Mouse (Mus musculus) brown adipose tissue, adult 24 weeks (tissue): ENCODE measurements around the gene Klhl12. TPM values are rescaled to one million over a fixed set of nuclear protein-coding genes. Genes with fewer than 3 reads are reported as not detected.

Experiments used
- H3K27ac ChIP-seq: fragments of 200-500 bp; replicated peaks from 2 replicates; pipeline ENCODE4 v1.5.1; 2012; ENCODE audit warnings: low read depth, mild to moderate bottlenecking, low read length
- H3K4me1 ChIP-seq: fragments of 200-500 bp; 2 replicates; pipeline ENCODE4 v1.6.1; 2012; ENCODE audit warnings: low read length, mixed read lengths; ENCODE audit not compliant: control insufficient read depth, insufficient read depth, insufficient read length
- H3K4me3 ChIP-seq: fragments of 200-500 bp; 2 replicates; pipeline ENCODE4 v1.5.1; 2012; ENCODE audit warnings: low read depth, mild to moderate bottlenecking, low read length, moderate library complexity; ENCODE audit not compliant: insufficient read depth
- polyA plus RNA-seq: library from polyadenylated mRNA; stranded (reverse); fragments of >200 nt; gene quantifications from 2 replicates; pipeline ENCODE4 v1.2.4, GENCODE M21; 2012; ENCODE audit not compliant: missing spikeins, insufficient read depth, insufficient read length

The Klhl12 gene
- polyA plus RNA-seq, result 7.0 and 9.9 TPM in 2 replicates

- H3K4me1 ChIP-seq, result no peaks in the 10 kb centered on the region
- peak within 1 kb of the TSS; percentile 39 for H3K27ac ChIP-seq
- H3K4me3 ChIP-seq, result peak within 1 kb of the TSS; percentile 82
Observed at GRCm38 (mm10) chr1:134454904-134455824, at the start of gene Klhl12. Klhl12 (plus strand) TSS chr1:134455531.

- H3K4me3 ChIP-seq, result peak overlapping the region; percentile 72
- peaks cover 4% of the 10 kb centered on the region; the same call in 1 of the 2 replicates for H3K4me1 ChIP-seq
- H3K27ac ChIP-seq, result peak overlapping the region; percentile 55
Observed at GRCm38 (mm10) chr1:134406414-134406771, 48.9 kb upstream of the Klhl12 start.

- no peak overlapping the region for H3K27ac ChIP-seq
Observed at GRCm38 (mm10) chr1:134408080-134408479, 47.3 kb upstream of the Klhl12 start.

GRCm38 (mm10) chr1:134411706-134412629, 43.4 kb upstream of the Klhl12 start:
- H3K4me1 ChIP-seq, result peaks cover 10% of the 10 kb centered on the region
- no peak overlapping the region for H3K27ac ChIP-seq
- H3K4me3 ChIP-seq, result no peak overlapping the region

More at GRCm38 (mm10) chr1:134408080-134408479, 47.3 kb upstream of the Klhl12 start:
- Histone ChIP-seq H3K4me3 (no peak overlapping the region), H3K4me1 (peaks cover 4% of the 10 kb centered on the region; the same call in 1 of the 2 replicates)

- H3K27ac ChIP-seq, result 0 out of 2 replicates have a peak overlapping the region, but pooled peaks have one; percentile 23
- no peak overlapping the region for H3K4me3 ChIP-seq
- peaks cover 14% of the 10 kb centered on the region for H3K4me1 ChIP-seq
Observed at GRCm38 (mm10) chr1:134414038-134414437, 41.3 kb upstream of the Klhl12 start.

- peak overlapping the region; percentile 51 for H3K4me3 ChIP-seq
- peak overlapping the region; percentile 78 for H3K27ac ChIP-seq
- H3K4me1 ChIP-seq, result peaks cover 17% of the 10 kb centered on the region
Observed at GRCm38 (mm10) chr1:134414501-134415167, 40.7 kb upstream of the Klhl12 start.

GRCm38 (mm10) chr1:134415168-134415831, 40.0 kb upstream of the Klhl12 start, which contains the start of gene Adipor1:
Adipor1 (plus strand) TSS chr1:134415378.
- peaks cover 24% of the 10 kb centered on the region for H3K4me1 ChIP-seq
- H3K4me3 ChIP-seq, result peak within 1 kb of the TSS; percentile 92
- H3K27ac ChIP-seq, result peak within 1 kb of the TSS; percentile 78

GRCm38 (mm10) chr1:134418414-134418975, 36.8 kb upstream of the Klhl12 start:
- Histone ChIP-seq H3K27ac (peak overlapping the region; percentile 51), H3K4me1 (peaks cover 38% of the 10 kb centered on the region), H3K4me3 (no peak overlapping the region)

- Histone ChIP-seq H3K27ac (peak overlapping the region; percentile 80), H3K4me1 (peaks cover 37% of the 10 kb centered on the region), H3K4me3 (no peak overlapping the region)
Observed at GRCm38 (mm10) chr1:134419176-134419575, 36.2 kb upstream of the Klhl12 start.

- Histone ChIP-seq H3K4me1 (peaks cover 34% of the 10 kb centered on the region), H3K4me3 (no peak overlapping the region; the same call in 1 of the 2 replicates), H3K27ac (peak overlapping the region; percentile 80)
Observed at GRCm38 (mm10) chr1:134419751-134420458, 35.4 kb upstream of the Klhl12 start.

GRCm38 (mm10) chr1:134423911-134424310, 31.4 kb upstream of the Klhl12 start:
- H3K4me1 ChIP-seq, result peaks cover 25% of the 10 kb centered on the region
- H3K27ac ChIP-seq, result no peak overlapping the region
- H3K4me3 ChIP-seq, result no peak overlapping the region

- Histone ChIP-seq H3K4me3 (no peak overlapping the region), H3K27ac (no peak overlapping the region), H3K4me1 (peaks cover 5% of the 10 kb centered on the region; the same call in 1 of the 2 replicates)
Observed at GRCm38 (mm10) chr1:134426289-134426688, 29.0 kb upstream of the Klhl12 start.

GRCm38 (mm10) chr1:134433002-134433401, 22.3 kb upstream of the Klhl12 start:
- no peak overlapping the region for H3K4me3 ChIP-seq
- H3K4me1 ChIP-seq, result no peaks in the 10 kb centered on the region
- H3K27ac ChIP-seq, result no peak overlapping the region
